In genomic region chr11:70165972-70166921, GRCm38 (mm10) we compare ENCODE assay signal across 14 mouse cellular contexts. TPM values are rescaled to one million over a fixed set of nuclear protein-coding genes. Genes with fewer than 3 reads are reported as not detected.
DNase-seq lines count a peak whose midpoint lies in the region; ATAC-seq lines count a peak whose summit lies in the region.
"Had no signal": no experiment of that assay in that cellular context is flagged by ENCODE, and none has a peak within 500 bp of the region (broad histone marks: within the 10 kb centered on the region; RNA-seq: fewer than 3 reads in every experiment).

No protein-coding gene starts in this region.

- peak; percentile 89 for ATAC-seq in granulocyte monocyte progenitor cell, adult 5-6 weeks (replicated peaks; ENCODE audit: poor library complexity, severe bottlenecking)
- ATAC-seq: CD4-positive, CD25-positive, alpha-beta regulatory T cell, adult 4 months; forebrain, embryonic 14.5 days had no signal

- peak; percentile 26 for DNase-seq in gastrocnemius, postnatal 25 days
- no peak for DNase-seq in gastrocnemius, postnatal 10 days
- peak; percentile 64 for DNase-seq in retina, postnatal 1 day
- DNase-seq in retina, embryonic 14.5 days (ENCODE audit: low spot score), result no peak
- DNase-seq in skeletal muscle tissue, adult 2 months (ENCODE audit: low read depth, low spot score), result peak; percentile 60
- no peak for DNase-seq in layer of hippocampus, adult 9-10 months (ENCODE audit: low spot score)
- no peak for DNase-seq in left cerebral cortex, adult 18-20 months (ENCODE audit: low spot score in 2 of 2)
- DNase-seq: cerebellum, adult 9-11 months; kidney, adult 18-20 months; right cerebral cortex, postnatal 14 days; thymus, postnatal 4 days had no signal

RNA-seq across cellular contexts. Expression of gene Clec10a, which starts 10.2 kb away (rescaled TPM):
- 1 to 10 TPM; 1.3 to 4.3 TPM for total RNA-seq in gastrocnemius, postnatal 25 days (2021)
- total RNA-seq in gastrocnemius, postnatal 10 days (2021), result 1 to 10 TPM; 5.1 to 5.8 TPM
- total RNA-seq in granulocyte monocyte progenitor cell, adult 5-6 weeks (2014; fragmentation: Nextera tagmentation), result 6.9 and 11.3 TPM in 2 replicates
- 9.8 and 13.9 TPM in 2 replicates for total RNA-seq in granulocyte monocyte progenitor cell, adult 5-6 weeks (2017)
- total RNA-seq in left cerebral cortex, adult 18-20 months (2021), result 1 to 10 TPM; 2.6 to 4.0 TPM

RNA-seq across cellular contexts. Expression of gene Mgl2, which starts 36.1 kb away (rescaled TPM):
- total RNA-seq in gastrocnemius, postnatal 25 days (2021), result 1 to 10 TPM; 2.5 to 3.6 TPM
- 1 to 10 TPM; 3.2 to 4.0 TPM for total RNA-seq in gastrocnemius, postnatal 10 days (2021)
- 11.3 and 13.2 TPM in 2 replicates for total RNA-seq in granulocyte monocyte progenitor cell, adult 5-6 weeks (2014; fragmentation: Nextera tagmentation)
- 36.5 and 37.9 TPM in 2 replicates for total RNA-seq in granulocyte monocyte progenitor cell, adult 5-6 weeks (2017)
- 1 to 10 TPM; 1.0 TPM for total RNA-seq in left cerebral cortex, adult 18-20 months (2021)

RNA-seq across cellular contexts. Expression of gene Slc16a11, which starts 46.3 kb away (rescaled TPM):
- not detected for total RNA-seq in gastrocnemius, postnatal 25 days (2021)
- under 1 TPM in 1 of 2 experiments, not detected in 1; 0.63 TPM for total RNA-seq in gastrocnemius, postnatal 10 days (2021)
- total RNA-seq in granulocyte monocyte progenitor cell, adult 5-6 weeks (2014; fragmentation: Nextera tagmentation), result not detected in 2 replicates
- total RNA-seq in granulocyte monocyte progenitor cell, adult 5-6 weeks (2017), result not detected in 2 replicates
- total RNA-seq in left cerebral cortex, adult 18-20 months (2021), result 10 to 100 TPM; 34.2 to 35.5 TPM

RNA-seq across cellular contexts. Expression of gene Slc16a13, which starts 54.6 kb away (rescaled TPM):
- total RNA-seq in gastrocnemius, postnatal 25 days (2021), result under 1 TPM; 0.10 to 0.88 TPM
- 1 to 10 TPM; 1.1 to 3.7 TPM for total RNA-seq in gastrocnemius, postnatal 10 days (2021)
- 7.1 and 7.9 TPM in 2 replicates for total RNA-seq in granulocyte monocyte progenitor cell, adult 5-6 weeks (2014; fragmentation: Nextera tagmentation)
- 9.8 TPM in 2 replicates for total RNA-seq in granulocyte monocyte progenitor cell, adult 5-6 weeks (2017)
- total RNA-seq in left cerebral cortex, adult 18-20 months (2021), result 1 to 10 TPM; 5.2 to 8.0 TPM

Comparison
In these comparisons a context has a peak if more than half of its experiments do, and no peak if none do; other contexts are left out.
1. DNase-seq: peak in gastrocnemius, postnatal 25 days (single experiment), retina, postnatal 1 day (single experiment) and skeletal muscle tissue, adult 2 months (single experiment); none in gastrocnemius, postnatal 10 days (single experiment), retina, embryonic 14.5 days (single experiment), layer of hippocampus, adult 9-10 months (single experiment) and left cerebral cortex, adult 18-20 months (0 of 2).
2. RNA of gene Slc16a11, which starts 46.3 kb away (total RNA-seq): 34.2 to 35.5 TPM in left cerebral cortex, adult 18-20 months; 0.63 TPM in gastrocnemius, postnatal 10 days, not detected in gastrocnemius, postnatal 25 days and not detected in granulocyte monocyte progenitor cell, adult 5-6 weeks; every median in the first group is over 10 times any median in the second.